In the genomic region with DNA sequence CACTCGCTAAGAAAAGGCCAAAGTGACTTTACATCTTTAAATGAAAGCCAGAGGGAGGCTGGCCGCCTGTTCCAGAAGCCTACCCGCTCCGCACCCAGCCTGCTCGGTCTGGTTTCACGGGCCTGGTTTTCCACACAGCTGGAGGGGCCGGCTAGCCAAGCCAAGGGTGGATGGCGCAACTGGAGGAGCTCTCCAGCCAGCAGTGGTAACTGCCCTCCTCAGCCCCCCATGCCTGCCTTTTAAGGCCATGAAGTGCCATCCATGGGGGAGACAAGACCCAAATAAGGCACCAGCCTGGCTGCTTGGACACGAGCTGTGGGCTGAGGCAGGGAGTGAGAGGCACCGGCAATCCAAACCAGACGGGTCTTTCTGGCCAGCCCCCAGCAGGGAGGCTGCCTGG, we compare ENCODE assay signal across 10 mouse cellular contexts. TPM values are rescaled to one million over a fixed set of nuclear protein-coding genes. Genes with fewer than 3 reads are reported as not detected.
DNase-seq lines count a peak whose midpoint lies in the region; ATAC-seq and TF ChIP-seq lines count a peak whose summit lies in the region.
"Had no signal": no experiment of that assay in that cellular context is flagged by ENCODE, and none has a peak within 500 bp of the region (broad histone marks: within the 10 kb centered on the region; RNA-seq: fewer than 3 reads in every experiment).

No protein-coding gene starts in this region.

- H3K4me3 ChIP-seq in heart, embryonic 10.5 days = no peak overlapping the region
- H3K4me3 ChIP-seq in layer of hippocampus, adult 2 months = no peak overlapping the region
- H3K4me3 ChIP-seq: liver, embryonic 12.5 days had no signal

- no peaks in the 10 kb centered on the region for H3K36me3 ChIP-seq in heart, embryonic 10.5 days
- H3K36me3 ChIP-seq: liver, embryonic 12.5 days had no signal

- no peak for ATAC-seq in monocyte, adult 5-6 weeks (replicated peaks; ENCODE audit: insufficient number of reproducible peaks, low FRiP score, low TSS enrichment, poor library complexity, severe bottlenecking)
- ATAC-seq: liver, embryonic 12.5 days had no signal

- H3K4me1 ChIP-seq in heart, embryonic 10.5 days = peaks cover 18% of the 10 kb centered on the region

- WGBS in heart, embryonic 10.5 days = 64% methylated on average over 11 of the region's 11 CpGs

- H3K27me3 ChIP-seq in heart, embryonic 10.5 days (ENCODE audit: insufficient read depth, poor library complexity, severe bottlenecking) = peaks cover 13% of the 10 kb centered on the region
- H3K27me3 ChIP-seq: liver, embryonic 12.5 days had no signal

- no peaks in the 10 kb centered on the region for H3K9me3 ChIP-seq in heart, embryonic 10.5 days
- H3K9me3 ChIP-seq: liver, embryonic 12.5 days had no signal

- no peak for TF ChIP-seq CTCF in layer of hippocampus, adult 2 months (conservative IDR thresholded peaks at IDR 0.05)

- H3K27ac ChIP-seq in heart, embryonic 10.5 days = 0 out of 2 replicates have a peak overlapping the region, but pooled peaks have one; percentile 18
- no peak overlapping the region for H3K27ac ChIP-seq in layer of hippocampus, adult 2 months
- H3K27ac ChIP-seq: liver, embryonic 12.5 days had no signal

- intact Hi-C loops in heart, postnatal 36 days (cut with DNase I) = no loop called here
- intact Hi-C loops in heart, postnatal 25 days (cut with DNase I) = no loop called here

- DNase-seq in heart, embryonic 10.5 days (ENCODE audit: low spot score) = no peak
- DNase-seq in heart, postnatal 36 days = no peak
- peak; percentile 28 for DNase-seq in heart, postnatal 25 days (ENCODE audit: low spot score)
- peak; percentile 56 to 79 for DNase-seq in kidney, postnatal 25 days
- peak; percentile 82 to 91 for DNase-seq in lung, postnatal 4 days
- DNase-seq in layer of hippocampus, adult 2 months (ENCODE audit: low spot score in 2 of 2) = no peak
- DNase-seq in right cerebral cortex, postnatal 25 days = no peak

RNA-seq across cellular contexts. Expression of gene Emid1, which starts 16.1 kb away (rescaled TPM):
- 11.8 and 14.6 TPM in 2 replicates for polyA plus RNA-seq in heart, embryonic 10.5 days (2016; fragmentation: Nextera tagmentation; extraction: Ambion mirVana)
- total RNA-seq in heart, postnatal 36 days (2021) = 1 to 10 TPM; 2.1 to 3.8 TPM
- total RNA-seq in heart, postnatal 25 days (2021) = 1 to 10 TPM; 2.1 to 2.2 TPM
- total RNA-seq in monocyte, adult 5-6 weeks (2017) = 7.4 to 24.4 TPM (median 10.2 TPM) in 3 replicates
- total RNA-seq in layer of hippocampus, adult 2 months (2021) = 1 to 10 TPM; 4.2 to 4.9 TPM
- total RNA-seq: CH12.LX had no signal

RNA-seq across cellular contexts. Expression of gene Ewsr1, which starts 36.8 kb away (rescaled TPM):
- polyA plus RNA-seq in heart, embryonic 10.5 days (2016; fragmentation: Nextera tagmentation; extraction: Ambion mirVana) = 569 and 680 TPM in 2 replicates
- 10 to 100 TPM; 85.9 to 93.8 TPM for total RNA-seq in heart, postnatal 36 days (2021)
- 10 to 100 TPM; 95.7 to 96.0 TPM for total RNA-seq in heart, postnatal 25 days (2021)
- total RNA-seq in monocyte, adult 5-6 weeks (2017) = 492 to 570 TPM (median 517 TPM) in 3 replicates
- 100 to 1,000 TPM; 333 to 394 TPM for total RNA-seq in layer of hippocampus, adult 2 months (2021)

RNA-seq across cellular contexts. Expression of gene Rhbdd3, which starts 37.2 kb away (rescaled TPM):
- 34.2 and 35.0 TPM in 2 replicates for polyA plus RNA-seq in heart, embryonic 10.5 days (2016; fragmentation: Nextera tagmentation; extraction: Ambion mirVana)
- total RNA-seq in heart, postnatal 36 days (2021) = 10 to 100 TPM; 21.0 to 28.1 TPM
- 10 to 100 TPM; 21.4 to 21.6 TPM for total RNA-seq in heart, postnatal 25 days (2021)
- 1.6 to 13.7 TPM (median 9.1 TPM) in 3 replicates for total RNA-seq in monocyte, adult 5-6 weeks (2017)
- 10 to 100 TPM; 19.7 to 19.8 TPM for total RNA-seq in layer of hippocampus, adult 2 months (2021)

Comparison
In these comparisons a context has a peak if more than half of its experiments do, and no peak if none do; other contexts are left out.
1. DNase-seq: peak in heart, postnatal 25 days (single experiment), kidney, postnatal 25 days (2 of 2) and lung, postnatal 4 days (2 of 2); none in heart, embryonic 10.5 days (single experiment), heart, postnatal 36 days (0 of 2), layer of hippocampus, adult 2 months (0 of 2) and right cerebral cortex, postnatal 25 days (single experiment).